Mouse (Mus musculus): ENCODE measurements around the gene Nudt22.

DNA sequence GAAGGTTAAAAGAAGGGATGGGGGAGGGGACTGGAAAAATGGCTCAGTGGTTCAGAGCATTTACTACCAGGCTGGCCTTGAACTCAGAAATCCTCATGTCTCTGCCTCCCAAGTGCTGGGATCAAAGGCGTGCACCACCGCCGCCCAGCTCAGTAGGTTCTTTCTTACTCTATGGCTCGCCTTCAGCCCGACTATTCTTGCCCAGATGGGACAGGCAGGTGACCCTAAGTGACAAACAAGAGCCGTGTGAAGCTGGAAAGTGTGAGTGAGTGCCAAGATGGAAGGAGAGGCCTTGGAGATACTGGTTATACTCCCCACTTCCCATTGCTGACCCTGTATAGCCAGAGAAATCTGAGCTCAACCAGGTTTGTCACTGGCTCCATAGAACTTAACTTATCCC lies 52.2 kb downstream of the Nudt22 start:
- TF ChIP-seq CTCF (IDR thresholded peaks at IDR 0.05) (no peak), EP300 (IDR thresholded peaks at IDR 0.05) (no peak)
